Mouse (Mus musculus): ENCODE measurements at regions not wholly inside any gene's neighbourhood (a gene's known extent, or its start where the extent isn't known, plus 50 kb on each side); places are given as distances from the start of the nearest gene placed in this dataset.

DNA sequence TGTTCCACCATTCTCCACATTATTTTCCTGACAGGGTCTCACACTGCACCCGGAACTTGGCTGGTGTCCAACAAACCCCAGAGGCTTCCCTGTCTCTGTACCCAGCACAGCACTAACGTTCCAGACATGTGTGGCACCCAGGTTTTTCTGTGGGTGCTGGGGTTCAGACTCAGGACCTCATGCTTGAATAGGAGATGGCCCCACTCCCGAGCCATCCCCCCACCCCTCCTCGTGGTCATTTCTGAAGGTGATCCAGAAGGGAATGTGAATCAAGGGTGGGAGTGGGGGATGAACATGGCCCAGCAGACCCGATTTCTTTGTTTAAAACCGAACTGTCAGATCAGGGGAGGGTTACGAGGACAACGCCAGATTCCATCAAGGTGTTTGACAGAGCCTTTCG is 245.6 kb downstream of the Tbc1d1 start:
- Histone ChIP-seq H3K27ac (no peak overlapping the region), H3K4me1 (no peaks in the 10 kb centered on the region), H3K36me3 (no peaks in the 10 kb centered on the region), H3K27me3 (ENCODE audit: insufficient read depth, poor library complexity, severe bottlenecking) (no peaks in the 10 kb centered on the region), H3K4me3 (no peak overlapping the region), H3K9me3 (no peaks in the 10 kb centered on the region)
- WGBS = 84% methylated on average over 9 of the region's 9 CpGs
- DNase-seq (ENCODE audit: low spot score) = peak; percentile 51

DNA sequence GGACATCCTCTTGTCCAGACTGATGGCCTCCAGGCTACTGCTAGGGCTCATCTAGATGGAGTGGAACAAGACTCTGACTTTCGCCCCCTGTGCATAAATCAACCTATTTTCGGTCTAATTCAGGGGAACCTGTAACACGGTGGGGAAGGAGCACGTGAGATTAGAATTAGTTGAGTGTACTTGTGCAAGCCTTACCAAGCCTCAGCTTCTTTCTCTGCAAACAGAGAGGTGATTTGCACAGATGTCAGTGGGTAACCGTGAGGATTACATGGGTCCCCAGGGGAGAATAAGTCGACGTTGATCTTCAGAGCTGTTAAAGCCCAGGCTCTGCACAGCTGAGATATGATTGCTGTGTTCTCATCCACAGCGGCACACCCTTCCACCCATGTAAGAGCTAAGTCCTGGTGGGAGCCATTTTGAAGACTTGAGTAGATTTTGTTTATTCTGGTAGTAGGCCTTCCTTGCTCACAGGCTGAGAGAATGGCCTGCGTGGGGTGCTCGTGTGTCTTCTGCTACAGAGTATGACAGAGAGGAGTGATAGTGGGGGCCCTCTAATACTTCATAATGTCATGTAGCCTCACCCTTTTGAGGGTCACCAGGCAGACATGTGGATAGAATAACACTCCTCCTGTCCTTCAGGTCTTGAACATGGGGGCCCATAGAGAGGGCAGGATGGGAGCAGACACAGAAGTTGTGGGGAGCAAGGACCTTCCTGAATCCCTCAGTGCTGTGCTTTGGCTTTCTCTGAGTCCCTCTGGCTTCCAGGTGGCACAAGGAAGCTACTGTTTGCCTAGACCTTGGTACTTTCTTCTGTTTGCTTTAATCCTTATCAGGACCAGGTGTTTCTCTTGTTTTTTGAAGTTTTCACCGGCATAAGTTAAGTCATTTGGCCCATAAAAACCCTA is 247.2 kb downstream of the Tbc1d1 start:
- no peak overlapping the region for H3K4me3 ChIP-seq
- no peak overlapping the region for H3K27ac ChIP-seq
- H3K36me3 ChIP-seq = no peaks in the 10 kb centered on the region
- no peaks in the 10 kb centered on the region for H3K4me1 ChIP-seq
- DNase-seq (ENCODE audit: low spot score) = peak; percentile 52
- H3K9me3 ChIP-seq = no peaks in the 10 kb centered on the region
- no peaks in the 10 kb centered on the region for H3K27me3 ChIP-seq (ENCODE audit: insufficient read depth, poor library complexity, severe bottlenecking)
- 89% methylated on average over 11 of the region's 11 CpGs for WGBS

- Histone ChIP-seq H3K4me3 (no peak overlapping the region), H3K36me3 (no peaks in the 10 kb centered on the region), H3K27me3 (ENCODE audit: insufficient read depth, poor library complexity, severe bottlenecking) (no peaks in the 10 kb centered on the region), H3K9me3 (no peaks in the 10 kb centered on the region), H3K27ac (no peak overlapping the region), H3K4me1 (no peaks in the 10 kb centered on the region)
- WGBS = 75% methylated on average over 7 of the region's 7 CpGs
- peak; percentile 24 for DNase-seq (ENCODE audit: low spot score)
Measured at GRCm38 (mm10) chr5:64403982-64404345, 247.9 kb downstream of the Tbc1d1 start.

GRCm38 (mm10) chr5:64404512-64404911 is 248.4 kb downstream of the Tbc1d1 start:
- DNase-seq (ENCODE audit: low spot score) = no peak
- no peaks in the 10 kb centered on the region for H3K36me3 ChIP-seq
- no peak overlapping the region for H3K4me3 ChIP-seq
- WGBS = 88% methylated on average over 5 of the region's 5 CpGs
- no peaks in the 10 kb centered on the region for H3K4me1 ChIP-seq
- no peak overlapping the region for H3K27ac ChIP-seq
- no peaks in the 10 kb centered on the region for H3K9me3 ChIP-seq
- no peaks in the 10 kb centered on the region for H3K27me3 ChIP-seq (ENCODE audit: insufficient read depth, poor library complexity, severe bottlenecking)

DNA sequence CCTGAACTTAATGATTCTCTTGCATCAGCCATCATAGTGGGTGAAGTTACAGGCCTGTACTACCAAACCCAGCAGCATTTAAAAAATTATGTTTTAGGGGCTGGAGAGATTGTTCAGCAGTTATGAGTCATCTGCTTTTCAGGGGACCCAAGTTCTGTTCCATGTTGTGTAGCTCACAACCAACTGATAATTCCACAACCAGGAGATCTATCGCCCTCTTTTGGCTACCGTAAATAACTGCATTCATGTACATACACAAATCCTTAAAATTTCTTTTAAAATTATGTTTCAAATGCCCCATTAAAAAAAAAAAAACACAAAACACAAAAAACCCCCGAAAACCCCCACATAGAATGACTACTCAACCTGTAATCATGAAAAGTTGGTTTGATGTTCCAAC is 252.8 kb downstream of the Tbc1d1 start:
- no peak overlapping the region for H3K4me3 ChIP-seq
- no peaks in the 10 kb centered on the region for H3K27me3 ChIP-seq (ENCODE audit: insufficient read depth, poor library complexity, severe bottlenecking)
- no peak overlapping the region for H3K27ac ChIP-seq
- no peaks in the 10 kb centered on the region for H3K9me3 ChIP-seq
- no peak for DNase-seq (ENCODE audit: low spot score)
- H3K36me3 ChIP-seq = no peaks in the 10 kb centered on the region
- H3K4me1 ChIP-seq = no peaks in the 10 kb centered on the region
- WGBS = 67% methylated on average over 3 of the region's 3 CpGs

DNA sequence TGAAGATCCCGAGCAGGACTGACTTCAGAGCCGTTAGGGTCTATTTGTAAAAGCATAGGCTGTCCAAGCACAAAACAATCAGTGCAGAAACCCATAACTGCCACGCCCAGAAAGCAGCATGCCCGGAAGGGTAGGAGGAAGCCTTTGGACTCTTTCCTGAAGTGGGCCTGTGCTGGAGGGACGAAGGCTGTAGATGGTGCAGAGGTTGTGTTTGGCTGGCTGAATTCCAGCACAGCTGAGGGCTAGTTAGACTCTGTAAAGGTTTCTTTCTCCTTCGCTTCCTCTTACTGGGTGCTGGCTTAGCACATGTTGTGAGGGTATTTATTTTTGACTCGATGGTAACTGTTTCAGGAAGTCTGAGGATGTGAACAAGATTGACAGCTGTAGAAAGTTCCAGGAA is 254.5 kb downstream of the Tbc1d1 start:
- H3K36me3 ChIP-seq = no peaks in the 10 kb centered on the region
- DNase-seq (ENCODE audit: low spot score) = no peak
- H3K27ac ChIP-seq = no peak overlapping the region; the same call in 1 of the 2 replicates
- H3K4me3 ChIP-seq = no peak overlapping the region
- H3K27me3 ChIP-seq (ENCODE audit: insufficient read depth, poor library complexity, severe bottlenecking) = no peaks in the 10 kb centered on the region
- H3K9me3 ChIP-seq = no peaks in the 10 kb centered on the region
- H3K4me1 ChIP-seq = no peaks in the 10 kb centered on the region
- 63% methylated on average over 7 of the region's 7 CpGs for WGBS

DNA sequence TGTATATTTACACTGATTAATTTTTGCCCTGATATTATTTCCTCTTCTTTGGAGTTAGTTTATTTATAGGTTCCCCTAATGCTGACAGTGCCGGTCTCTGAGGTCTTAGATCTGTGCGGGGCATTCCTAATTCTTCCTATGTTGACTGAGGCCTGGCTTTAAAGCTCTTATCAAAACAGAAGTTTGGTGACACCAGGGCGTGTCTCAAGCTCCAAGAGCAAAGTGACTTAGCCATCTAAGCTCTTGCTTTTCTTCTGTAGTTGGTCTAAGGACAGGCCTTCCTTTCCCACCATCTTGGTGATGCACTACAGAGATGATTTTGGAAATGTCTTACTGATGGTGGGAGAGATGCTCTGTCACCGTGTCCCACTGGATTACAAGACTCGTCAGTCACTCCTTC is 258.4 kb downstream of the Tbc1d1 start:
- 62% methylated on average over 5 of the region's 5 CpGs for WGBS

GRCm38 (mm10) chr5:64419395-64419794 is 263.3 kb downstream of the Tbc1d1 start:
- WGBS = 80% methylated on average over 1 of the region's 1 CpGs
- Histone ChIP-seq H3K27me3 (ENCODE audit: insufficient read depth, poor library complexity, severe bottlenecking) (no peaks in the 10 kb centered on the region), H3K36me3 (no peaks in the 10 kb centered on the region), H3K9me3 (no peaks in the 10 kb centered on the region), H3K27ac (no peak overlapping the region), H3K4me1 (no peaks in the 10 kb centered on the region), H3K4me3 (no peak overlapping the region)
- no peak for DNase-seq (ENCODE audit: low spot score)

More for the DNA sequence above, 258.4 kb downstream of the Tbc1d1 start:
- Histone ChIP-seq H3K27me3 (ENCODE audit: insufficient read depth, poor library complexity, severe bottlenecking) (no peaks in the 10 kb centered on the region), H3K4me1 (no peaks in the 10 kb centered on the region), H3K36me3 (no peaks in the 10 kb centered on the region), H3K9me3 (no peaks in the 10 kb centered on the region), H3K4me3 (no peak overlapping the region), H3K27ac (no peak overlapping the region)
- no peak for DNase-seq (ENCODE audit: low spot score)

DNA sequence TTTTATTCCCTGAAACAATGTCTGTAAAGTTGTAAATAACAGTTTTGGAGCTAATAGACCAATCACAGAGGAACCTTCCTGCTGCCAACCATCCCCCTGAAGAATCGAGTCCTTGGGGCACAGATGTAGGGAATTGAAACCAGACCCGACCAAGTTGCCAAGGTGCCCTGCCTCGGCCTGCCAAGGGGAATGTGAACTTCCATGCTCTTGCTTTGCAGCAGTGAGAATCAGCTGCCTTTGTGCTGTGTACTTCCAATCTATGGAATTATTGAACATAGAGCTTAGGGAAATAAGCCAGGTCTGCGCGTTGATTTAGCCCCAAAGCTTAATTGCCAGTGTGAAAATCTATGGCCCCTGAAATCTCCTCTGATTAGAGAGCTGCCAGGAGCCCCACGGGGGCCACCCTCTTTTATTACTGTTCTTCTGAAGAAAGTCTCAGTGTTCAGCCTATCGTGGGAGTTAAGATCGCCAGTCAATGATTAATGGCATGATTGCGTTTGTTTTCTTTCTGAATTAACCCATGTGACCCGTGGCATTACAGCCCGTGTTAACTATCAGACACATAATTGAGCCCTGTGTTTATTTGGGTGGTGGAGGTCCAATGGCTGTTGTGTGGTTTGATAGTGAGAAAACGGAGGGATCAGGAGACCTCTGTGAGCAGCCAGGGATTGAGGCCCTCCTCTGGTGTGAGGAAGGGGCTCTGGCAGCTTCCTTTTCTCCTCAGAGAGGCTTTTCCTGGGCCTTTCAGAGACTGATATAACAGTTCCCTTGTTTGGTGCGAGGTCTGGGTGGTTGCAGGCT is 266.9 kb downstream of the Tbc1d1 start:
- H3K27ac ChIP-seq = no peak overlapping the region
- H3K36me3 ChIP-seq = no peaks in the 10 kb centered on the region
- no peaks in the 10 kb centered on the region for H3K4me1 ChIP-seq
- H3K9me3 ChIP-seq = no peaks in the 10 kb centered on the region
- 64% methylated on average over 13 of the region's 13 CpGs for WGBS
- DNase-seq (ENCODE audit: low spot score) = no peak
- H3K4me3 ChIP-seq = no peak overlapping the region
- H3K27me3 ChIP-seq (ENCODE audit: insufficient read depth, poor library complexity, severe bottlenecking) = no peaks in the 10 kb centered on the region

DNA sequence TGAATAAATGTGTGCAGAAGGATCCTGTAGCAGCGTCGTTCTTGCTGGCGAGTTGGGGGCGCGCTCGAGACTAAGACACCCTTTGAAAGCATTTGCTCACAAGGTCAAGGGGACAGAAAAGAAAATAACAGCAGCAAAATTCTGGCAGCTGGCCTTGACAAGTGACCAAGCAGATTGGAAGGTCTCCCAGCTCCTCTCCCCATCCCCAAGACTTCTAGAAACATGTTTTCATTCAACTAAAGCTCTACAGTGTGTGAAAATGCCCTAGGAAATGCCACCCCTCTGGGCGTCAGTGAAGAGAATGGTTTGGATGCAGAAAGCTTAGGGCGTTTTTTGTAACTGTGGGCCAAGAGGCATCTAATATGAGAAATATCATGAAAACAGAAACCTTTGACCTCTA is 272.7 kb downstream of the Tbc1d1 start:
- no peaks in the 10 kb centered on the region for H3K9me3 ChIP-seq
- DNase-seq (ENCODE audit: low spot score) = no peak
- WGBS = 84% methylated on average over 8 of the region's 8 CpGs

DNA sequence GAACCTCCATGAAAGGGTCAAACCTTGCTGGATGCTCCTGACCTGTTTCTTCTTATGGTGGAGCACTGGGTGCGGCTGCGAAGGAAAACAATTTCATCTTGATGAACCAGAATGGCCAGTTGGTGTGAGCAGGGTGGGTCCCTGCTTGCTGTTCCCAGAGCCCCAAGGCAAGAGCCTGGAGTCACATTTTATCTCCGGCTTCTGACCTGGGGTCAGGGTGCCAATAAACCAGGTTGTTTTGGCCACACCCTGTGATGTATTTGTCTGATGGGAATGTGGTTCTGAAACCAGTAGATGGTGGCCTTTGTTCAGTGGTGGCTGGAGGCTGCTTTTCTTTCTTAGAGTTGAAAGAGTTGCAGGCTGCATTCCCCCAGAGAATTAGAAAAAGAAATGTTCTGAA is 274.4 kb downstream of the Tbc1d1 start:
- Histone ChIP-seq H3K4me3 (no peak overlapping the region), H3K27me3 (ENCODE audit: insufficient read depth, poor library complexity, severe bottlenecking) (no peaks in the 10 kb centered on the region; the same call in 1 of the 2 replicates), H3K36me3 (no peaks in the 10 kb centered on the region), H3K9me3 (no peaks in the 10 kb centered on the region), H3K27ac (no peak overlapping the region), H3K4me1 (no peaks in the 10 kb centered on the region)
- 79% methylated on average over 3 of the region's 3 CpGs for WGBS
- DNase-seq (ENCODE audit: low spot score) = no peak

More for the DNA sequence above, 272.7 kb downstream of the Tbc1d1 start:
- no peaks in the 10 kb centered on the region for H3K36me3 ChIP-seq
- no peaks in the 10 kb centered on the region for H3K4me1 ChIP-seq
- H3K27ac ChIP-seq = no peak overlapping the region
- H3K4me3 ChIP-seq = no peak overlapping the region
- H3K27me3 ChIP-seq (ENCODE audit: insufficient read depth, poor library complexity, severe bottlenecking) = no peaks in the 10 kb centered on the region; the same call in 1 of the 2 replicates

DNA sequence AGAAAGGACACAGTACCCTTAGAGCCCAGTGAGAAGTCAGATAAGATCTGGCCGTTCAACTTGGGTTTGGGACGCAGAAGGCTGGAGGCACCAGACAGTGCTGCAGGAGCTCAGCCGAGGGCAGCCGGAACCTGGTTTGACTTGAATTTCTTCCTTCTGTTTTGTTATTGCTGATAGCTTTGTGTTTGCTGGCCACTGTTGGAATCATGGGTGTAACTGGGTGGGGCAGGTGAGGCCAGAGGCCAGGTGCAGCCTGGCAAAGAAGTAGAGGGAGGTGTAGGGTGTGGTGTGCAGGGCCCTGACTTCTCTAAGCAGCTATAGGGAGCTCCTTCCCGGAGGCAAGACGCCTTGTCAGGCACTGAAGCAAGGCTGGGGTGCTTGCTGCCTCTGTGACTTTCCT is 275.5 kb downstream of the Tbc1d1 start:
- Histone ChIP-seq H3K9me3 (no peaks in the 10 kb centered on the region), H3K4me3 (no peak overlapping the region), H3K36me3 (no peaks in the 10 kb centered on the region), H3K4me1 (no peaks in the 10 kb centered on the region), H3K27ac (no peak overlapping the region), H3K27me3 (ENCODE audit: insufficient read depth, poor library complexity, severe bottlenecking) (no peaks in the 10 kb centered on the region; the same call in 1 of the 2 replicates)
- 79% methylated on average over 6 of the region's 6 CpGs for WGBS
- DNase-seq (ENCODE audit: low spot score) = no peak

GRCm38 (mm10) chr5:64433786-64434185 is 277.7 kb downstream of the Tbc1d1 start:
- Histone ChIP-seq H3K36me3 (no peaks in the 10 kb centered on the region), H3K4me3 (no peak overlapping the region), H3K9me3 (no peaks in the 10 kb centered on the region), H3K27me3 (ENCODE audit: insufficient read depth, poor library complexity, severe bottlenecking) (no peaks in the 10 kb centered on the region; the same call in 1 of the 2 replicates), H3K4me1 (no peaks in the 10 kb centered on the region), H3K27ac (no peak overlapping the region)
- no peak for DNase-seq (ENCODE audit: low spot score)
- 89% methylated on average over 5 of the region's 5 CpGs for WGBS
